Mouse (Mus musculus) retina, postnatal 1 day (tissue): ENCODE results near the gene Olfr874.
A peak's percentile ranks its signal among the peaks of the same experiment; 100 is the strongest.

Experiments used
- DNase-seq: peaks from one replicate; pipeline ENCODE4 v3.0.0-alpha.2; 2012

Gene Olfr874

GRCm38 (mm10) chr9:37744806-37745205 lies at the start of gene Olfr874:
TSS of gene Olfr874 (plus strand) at chr9:37745106.
- no peak for DNase-seq

- no peak for DNase-seq
These were observed 28.8 kb upstream of the Olfr874 start, which contains the start of gene Olfr160 for GRCm38 (mm10) chr9:37716150-37716549. TSS of gene Olfr160 (minus strand) at chr9:37716250.

DNA sequence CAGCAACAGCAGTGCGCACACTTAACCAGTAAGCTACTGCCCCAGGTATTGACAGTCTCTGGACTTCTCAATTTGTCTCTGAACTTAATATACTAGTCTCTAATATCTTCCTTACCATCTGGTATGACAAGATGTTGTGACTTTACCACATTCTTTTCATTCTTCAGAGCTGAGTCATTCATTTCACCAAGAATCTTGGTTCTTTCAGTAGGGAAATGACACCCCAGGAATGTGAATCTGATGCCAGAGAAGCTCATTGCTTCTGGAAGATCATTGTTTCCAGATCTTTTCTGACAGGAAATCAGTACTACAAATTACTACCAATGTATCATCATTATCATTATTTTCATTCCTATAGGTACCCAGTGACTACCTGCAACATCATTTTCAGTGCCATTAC lies 10.6 kb upstream of the Olfr874 start:
- no peak for DNase-seq

GRCm38 (mm10) chr9:37750319-37751075 lies 5.6 kb downstream of the Olfr874 start:
- DNase-seq, result peak; percentile 34

DNA sequence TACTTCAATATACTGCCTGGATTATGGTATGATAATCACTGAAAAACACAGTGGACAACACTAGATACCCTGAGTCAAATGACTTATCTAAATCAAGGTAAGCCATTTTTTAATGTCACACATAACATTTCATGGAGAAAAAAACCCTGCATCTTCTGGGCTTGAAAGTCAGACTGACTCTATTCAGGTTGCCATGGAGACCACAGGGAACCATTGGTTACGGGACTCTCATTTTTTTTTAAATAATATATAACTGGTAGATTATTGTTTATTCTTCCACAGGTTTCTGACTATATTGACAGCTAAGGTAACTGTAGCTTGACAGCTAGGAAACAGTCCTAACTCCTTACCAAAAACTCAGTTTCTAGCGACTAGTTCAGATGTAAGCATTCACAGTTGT lies 6.6 kb downstream of the Olfr874 start:
- DNase-seq, result no peak

DNA sequence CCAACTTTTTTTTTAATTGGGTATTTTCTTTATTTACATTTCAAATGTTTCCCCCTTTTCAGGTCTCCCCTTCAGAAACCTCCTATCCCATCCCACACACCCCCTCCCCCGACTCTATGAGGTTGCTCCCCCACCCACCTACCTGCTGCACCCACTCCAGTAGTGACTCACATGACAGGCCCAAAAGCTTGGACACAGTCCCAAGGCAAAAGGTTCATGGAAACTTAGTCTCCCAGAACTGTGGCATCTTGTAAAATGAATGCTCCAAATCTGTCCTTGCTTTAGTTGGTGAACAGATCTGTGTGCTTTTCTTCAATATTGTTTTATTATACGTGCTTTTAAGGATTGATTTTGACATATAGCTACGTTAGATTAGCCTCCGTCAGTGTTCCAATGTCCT lies 7.1 kb downstream of the Olfr874 start:
- no peak for DNase-seq

GRCm38 (mm10) chr9:37761728-37762127 lies 16.8 kb downstream of the Olfr874 start:
- DNase-seq, result no peak

GRCm38 (mm10) chr9:37762541-37762940 lies 17.6 kb downstream of the Olfr874 start:
- DNase-seq, result no peak

DNA sequence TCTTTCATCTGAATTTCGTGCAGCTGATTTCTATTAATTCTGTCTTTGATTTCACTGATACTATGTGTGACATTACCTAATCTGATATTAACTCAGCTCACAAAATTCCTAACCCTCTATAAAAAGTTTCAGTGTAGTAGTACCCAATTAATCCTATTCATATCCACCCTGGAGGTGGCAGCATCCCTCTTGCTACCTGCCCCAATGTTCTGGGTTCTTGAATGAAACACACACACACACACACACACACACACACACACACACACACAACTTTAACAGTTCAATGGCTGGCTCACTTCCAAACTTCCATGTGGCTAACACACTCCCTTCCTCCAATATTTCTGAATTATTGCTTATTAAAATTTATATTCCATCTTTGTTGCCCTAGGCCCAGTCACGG lies 25.8 kb downstream of the Olfr874 start:
- no peak for DNase-seq

DNA sequence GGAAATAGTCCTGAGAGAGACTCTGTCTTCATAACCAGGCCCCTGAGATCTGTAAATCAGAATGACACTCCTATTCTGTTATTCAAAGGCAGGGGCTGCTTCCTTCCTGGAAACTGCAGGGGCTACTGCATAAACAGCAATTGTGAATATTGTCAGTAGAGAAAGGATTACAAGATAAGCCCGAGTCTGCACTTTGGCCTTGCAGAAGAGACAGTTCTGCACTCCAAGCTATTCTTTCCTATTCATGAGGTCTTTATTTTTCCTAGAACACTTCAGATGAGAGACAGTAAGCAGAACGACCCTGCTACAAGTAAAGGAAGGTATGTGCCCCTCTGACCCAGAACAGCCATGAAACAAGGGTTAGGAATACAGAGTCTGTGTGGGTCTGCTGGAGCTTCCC lies 26.9 kb downstream of the Olfr874 start, which contains the start of gene Olfr875:
TSS of gene Olfr875 (plus strand) at position 99 of the 400 bp plus-strand sequence.
- no peak for DNase-seq

- DNase-seq, result peak; percentile 50
These were observed 37.9 kb downstream of the Olfr874 start for GRCm38 (mm10) chr9:37782766-37783260.

- DNase-seq, result peak; percentile 28
These were observed 38.8 kb downstream of the Olfr874 start for GRCm38 (mm10) chr9:37783394-37784387.

DNA sequence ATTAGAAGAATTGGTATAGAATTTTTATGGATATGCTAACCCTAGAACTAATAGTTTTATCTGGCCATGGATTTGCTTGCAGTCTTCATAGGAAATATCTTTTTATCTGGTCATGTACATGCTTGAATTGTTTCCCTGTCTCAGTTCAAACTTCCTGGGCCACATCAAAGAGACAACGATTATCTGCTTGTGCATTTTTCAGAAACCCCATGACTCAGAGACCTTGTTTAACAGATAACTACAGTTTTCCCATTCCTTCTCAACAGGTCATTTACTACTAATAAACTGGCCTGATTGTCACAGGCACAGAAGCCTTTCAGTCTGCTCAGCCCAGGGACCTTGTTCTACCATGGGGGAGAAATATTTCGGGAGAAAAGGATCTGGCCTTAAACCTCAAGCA lies 41.5 kb downstream of the Olfr874 start:
- DNase-seq, result no peak
